Mouse (Mus musculus) kidney, adult 2 months (tissue): ENCODE measurements around the gene Ntsr1.

Source experiments
- CTCF ChIP-seq: fragments of 200-500 bp; conservative IDR thresholded peaks from 2 replicates; pipeline ENCODE4 v1.5.1; 2011; ENCODE audit warnings: low read depth, mild to moderate bottlenecking, control low read depth, low read length, moderate library complexity, mixed read lengths; ENCODE audit not compliant: insufficient read depth, insufficient read length
- POLR2A ChIP-seq: fragments of 200-500 bp; IDR thresholded peaks from one replicate; pipeline ENCODE4 v1.6.1; 2011; ENCODE audit warnings: low read depth, low read length, control low read depth

GRCm38 (mm10) chr2:180456705-180457104, 43.1 kb upstream of the Ntsr1 start:
- no peak for TF ChIP-seq CTCF
- TF ChIP-seq POLR2A, result no peak
